Mouse (Mus musculus) forebrain, embryonic 11.5 days (tissue): Measurements from ENCODE around the gene Mtmr12. TPM values are rescaled to one million over a fixed set of nuclear protein-coding genes. Genes with fewer than 3 reads are reported as not detected.
"Not testable (repeated sequence)": the region's sequence is repeated elsewhere in the genome, so short reads cannot be mapped to it uniquely, and the experiment has no call there.

Experiments
- ATAC-seq: fragments of 200-750 bp; cut with Nextera tagmentation; replicated peaks from 2 replicates; pipeline ENCODE4 v1.8.0; 2017; ENCODE audit warnings: moderate TSS enrichment; ENCODE audit not compliant: low FRiP score
- DNase-seq: peaks from one replicate; pipeline ENCODE4 v3.0.0-alpha.2; 2017; ENCODE audit warnings: low spot score
- H3K27ac ChIP-seq: fragments of 300-500 bp; sonication (generic); 2 replicates; pipeline ENCODE4 v1.5.1; 2014; ENCODE audit warnings: low read depth, low read length
- H3K27me3 ChIP-seq: fragments of 300-500 bp; sonication (generic); 2 replicates; pipeline ENCODE4 v1.6.1; 2014; ENCODE audit warnings: mild to moderate bottlenecking, low read length, mixed read lengths; ENCODE audit not compliant: control insufficient read depth, insufficient read depth
- H3K36me3 ChIP-seq: fragments of 300-500 bp; sonication (generic); 2 replicates; pipeline ENCODE4 v1.6.1; 2014; ENCODE audit warnings: mild to moderate bottlenecking, low read length, moderate library complexity, mixed read lengths; ENCODE audit not compliant: control insufficient read depth, insufficient read depth
- H3K4me1 ChIP-seq: fragments of 300-500 bp; sonication (generic); replicated peaks from 2 replicates; pipeline ENCODE4 v1.6.1; 2014; ENCODE audit warnings: low read length, mixed read lengths; ENCODE audit not compliant: control insufficient read depth, insufficient read depth
- H3K4me2 ChIP-seq: fragments of 300-500 bp; sonication (generic); 2 replicates; pipeline ENCODE4 v1.6.1; 2014; ENCODE audit warnings: low read depth, mild to moderate bottlenecking, low read length, moderate library complexity, mixed read lengths; ENCODE audit not compliant: severe bottlenecking
- H3K4me3 ChIP-seq: fragments of 300-500 bp; sonication (generic); 2 replicates; pipeline ENCODE4 v1.5.1; 2014; ENCODE audit warnings: low read depth, low read length
- H3K9ac ChIP-seq: fragments of 300-500 bp; sonication (generic); 2 replicates; pipeline ENCODE4 v1.6.1; 2014; ENCODE audit warnings: low read length
- H3K9me3 ChIP-seq: fragments of 300-500 bp; sonication (generic); 2 replicates; pipeline ENCODE4 v1.6.1; 2016; ENCODE audit warnings: low read length, mixed read lengths; ENCODE audit not compliant: control insufficient read depth
- WGBS: fragments of 180-500 bp; shearing (Covaris S2); extraction: QIAGEN DNeasy Blood & Tissue Kit; methylation state at CpG from one replicate; pipeline ENCODE4 v1.1.7; 2014; 5-methylcytosine and 5-hydroxymethylcytosine counted together
- polyA plus RNA-seq: library from polyadenylated mRNA; unstranded; fragments of >200 nt; fragmentation: Nextera tagmentation; extraction: Ambion mirVana; gene quantifications from 2 replicates; pipeline ENCODE4 v1.2.1, GENCODE M21; 2014

Mtmr12 gene
- polyA plus RNA-seq = 19.3 and 21.2 TPM in 2 replicates

GRCm38 (mm10) chr15:12204319-12205159 is at the start of gene Mtmr12:
Gene Mtmr12, plus strand, starts transcription at chr15:12205028.
- Histone ChIP-seq H3K27me3 (no peaks in the 10 kb centered on the region), H3K4me1 (no peaks in the 10 kb centered on the region; the same call in 1 of the 2 replicates), H3K9ac (peak within 1 kb of the TSS; percentile 92), H3K9me3 (no peaks in the 10 kb centered on the region), H3K36me3 (no peaks in the 10 kb centered on the region), H3K4me2 (peak within 1 kb of the TSS; percentile 70), H3K4me3 (peak within 1 kb of the TSS; percentile 91), H3K27ac (peak within 1 kb of the TSS; percentile 78)
- ATAC-seq = peak; percentile 99
- peak; percentile 100 for DNase-seq
- under 1% methylated on average over 53 of the region's 58 CpGs for WGBS

DNA sequence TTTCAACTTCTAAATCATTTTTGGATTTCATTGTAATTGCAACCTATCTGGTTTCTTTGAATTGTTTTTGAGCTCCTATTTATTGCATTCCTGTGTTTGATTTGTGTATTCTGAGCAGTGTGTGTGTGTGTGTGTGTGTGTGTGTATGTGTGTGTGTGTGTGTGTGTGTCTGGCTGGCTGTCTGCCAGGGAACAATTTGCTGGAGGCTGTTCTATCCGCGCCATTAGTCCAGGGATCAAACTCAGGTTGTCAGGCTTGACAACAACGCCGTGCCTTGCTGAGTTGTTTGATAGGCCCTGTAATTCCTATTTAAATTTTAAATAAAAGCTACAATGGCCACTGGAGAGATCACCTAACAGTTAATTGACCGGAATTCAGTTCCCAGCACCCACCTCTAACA is 26.7 kb upstream of the Mtmr12 start:
- peaks cover 12% of the 10 kb centered on the region; the same call in 1 of the 2 replicates for H3K36me3 ChIP-seq
- DNase-seq = no peak

GRCm38 (mm10) chr15:12181181-12181805 is 23.5 kb upstream of the Mtmr12 start:
- not testable (repeated sequence) for H3K27me3 ChIP-seq, H3K9me3 ChIP-seq, H3K4me3 ChIP-seq, H3K27ac ChIP-seq, DNase-seq, H3K4me2 ChIP-seq, H3K4me1 ChIP-seq, ATAC-seq, H3K9ac ChIP-seq, H3K36me3 ChIP-seq
- WGBS = 95% methylated on average over 13 of the region's 13 CpGs

More for the DNA sequence above, 26.7 kb upstream of the Mtmr12 start:
- H3K4me3 ChIP-seq = no peak overlapping the region
- no peak overlapping the region for H3K4me2 ChIP-seq
- H3K9ac ChIP-seq = no peak overlapping the region
- H3K4me1 ChIP-seq = no peaks in the 10 kb centered on the region
- 82% methylated on average over 5 of the region's 5 CpGs for WGBS
- H3K27ac ChIP-seq = no peak overlapping the region
- no peaks in the 10 kb centered on the region for H3K9me3 ChIP-seq
- H3K27me3 ChIP-seq = no peaks in the 10 kb centered on the region
- no peak for ATAC-seq

DNA sequence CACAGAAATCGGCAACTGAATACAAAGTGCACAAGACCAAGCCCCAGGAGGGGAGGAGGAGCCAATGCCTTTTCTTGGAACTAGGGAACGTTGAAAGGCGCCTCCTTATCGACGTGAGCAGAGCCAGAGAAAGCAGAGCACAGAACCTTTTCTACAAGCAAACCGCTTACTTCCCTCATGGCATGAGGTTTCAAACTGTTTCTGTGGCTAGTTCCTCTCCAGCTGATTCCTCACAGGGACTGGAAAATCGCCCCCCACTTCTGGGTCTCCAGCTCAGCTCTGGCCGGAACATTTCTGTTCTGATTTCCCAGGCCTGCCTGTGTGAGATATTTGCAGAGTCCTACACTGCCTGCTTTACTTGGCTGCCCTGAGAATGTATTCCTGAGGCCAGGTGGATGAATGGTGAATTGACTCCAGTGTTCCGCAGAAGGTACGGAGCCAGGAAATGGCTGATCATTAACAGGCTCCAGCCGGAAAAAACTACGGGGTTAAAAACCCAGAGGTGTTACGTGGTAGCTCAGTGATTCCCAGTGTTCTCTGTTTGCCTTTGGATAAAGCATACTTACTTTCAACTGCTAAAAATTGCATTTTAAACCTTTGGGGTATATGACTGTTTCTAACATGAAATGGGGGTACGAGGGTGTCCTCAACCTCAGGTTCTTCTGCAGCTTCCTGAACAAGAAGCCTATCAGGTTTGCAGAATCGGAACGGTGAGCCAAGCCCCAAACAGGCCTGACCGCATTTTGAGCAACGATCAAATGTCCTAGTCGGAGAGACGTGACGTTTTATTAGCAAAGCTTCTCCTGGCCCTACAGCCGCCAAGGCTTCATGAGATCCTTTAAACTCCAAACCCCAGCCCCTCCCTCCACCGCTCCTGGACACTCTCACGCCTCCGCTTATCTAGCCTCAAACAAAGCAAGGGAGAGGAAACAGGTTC is 10.7 kb upstream of the Mtmr12 start:
- DNase-seq = no peak
- Histone ChIP-seq H3K9me3 (no peaks in the 10 kb centered on the region), H3K4me3 (no peak overlapping the region), H3K27ac (no peak overlapping the region), H3K9ac (no peak overlapping the region), H3K4me1 (no peaks in the 10 kb centered on the region; the same call in 1 of the 2 replicates), H3K27me3 (no peaks in the 10 kb centered on the region), H3K36me3 (no peaks in the 10 kb centered on the region), H3K4me2 (no peak overlapping the region)
- WGBS = 76% methylated on average over 25 of the region's 25 CpGs
- ATAC-seq = no peak

GRCm38 (mm10) chr15:12194817-12195735 is 9.8 kb upstream of the Mtmr12 start:
- Histone ChIP-seq H3K9ac (no peak overlapping the region), H3K27me3 (no peaks in the 10 kb centered on the region), H3K27ac (no peak overlapping the region), H3K36me3 (no peaks in the 10 kb centered on the region), H3K4me1 (no peaks in the 10 kb centered on the region; the same call in 1 of the 2 replicates), H3K9me3 (no peaks in the 10 kb centered on the region), H3K4me2 (no peak overlapping the region), H3K4me3 (no peak overlapping the region)
- DNase-seq = no peak
- ATAC-seq = no peak
- WGBS = 84% methylated on average over 20 of the region's 20 CpGs

- WGBS = 77% methylated on average over 6 of the region's 6 CpGs
Observed at GRCm38 (mm10) chr15:12195966-12196365, 8.9 kb upstream of the Mtmr12 start.

GRCm38 (mm10) chr15:12196410-12197191 is 8.2 kb upstream of the Mtmr12 start:
- H3K27ac ChIP-seq = no peak overlapping the region
- no peaks in the 10 kb centered on the region for H3K27me3 ChIP-seq
- 36% methylated on average over 22 of the region's 22 CpGs for WGBS
- H3K9me3 ChIP-seq = no peaks in the 10 kb centered on the region
- no peaks in the 10 kb centered on the region for H3K36me3 ChIP-seq
- no peak overlapping the region for H3K9ac ChIP-seq
- H3K4me1 ChIP-seq = no peaks in the 10 kb centered on the region; the same call in 1 of the 2 replicates
- no peak overlapping the region for H3K4me3 ChIP-seq
- no peak overlapping the region for H3K4me2 ChIP-seq
- DNase-seq (peak; percentile 77), ATAC-seq (peak; percentile 84)

More at GRCm38 (mm10) chr15:12195966-12196365, 8.9 kb upstream of the Mtmr12 start:
- Histone ChIP-seq H3K27ac (no peak overlapping the region), H3K27me3 (no peaks in the 10 kb centered on the region), H3K9ac (no peak overlapping the region), H3K4me1 (no peaks in the 10 kb centered on the region; the same call in 1 of the 2 replicates), H3K9me3 (no peaks in the 10 kb centered on the region), H3K4me2 (no peak overlapping the region), H3K4me3 (no peak overlapping the region), H3K36me3 (no peaks in the 10 kb centered on the region)
- DNase-seq (no peak), ATAC-seq (no peak)
